Mouse (Mus musculus) C2C12 (cell line): ENCODE data around the gene Chac1.

Source experiments
- CEBPB ChIP-seq: IDR thresholded peaks from one replicate; pipeline ENCODE4 v1.6.1; 2011; ENCODE audit warnings: low read depth, mild to moderate bottlenecking, control low read depth, moderate library complexity
- CTCF ChIP-seq: IDR thresholded peaks from one replicate; pipeline ENCODE4 v1.5.1; 2011; ENCODE audit not compliant: control insufficient read depth, insufficient read depth, insufficient read length
- MAX ChIP-seq: IDR thresholded peaks from one replicate; pipeline ENCODE4 v1.6.1; 2011; ENCODE audit warnings: mild to moderate bottlenecking, control low read depth
- MYOD1 ChIP-seq: IDR thresholded peaks from one replicate; pipeline ENCODE4 v1.6.1; 2011; ENCODE audit warnings: low read depth; ENCODE audit not compliant: control insufficient read depth, insufficient read length
- MYOG ChIP-seq: IDR thresholded peaks from one replicate; pipeline ENCODE4 v1.6.1; 2011; ENCODE audit not compliant: control insufficient read depth, insufficient read length; ENCODE audit errors: extremely low read depth
- USF1 ChIP-seq: IDR thresholded peaks from one replicate; pipeline ENCODE4 v1.6.1; 2011; ENCODE audit warnings: low read depth, mild to moderate bottlenecking, control low read depth, moderate library complexity

GRCm38 (mm10) chr2:119311544-119311943 lies 39.5 kb upstream of the Chac1 start:
- TF ChIP-seq CTCF (no peak), MAX (no peak), MYOG (no peak), USF1 (no peak), MYOD1 (no peak), CEBPB (no peak)
